Mouse (Mus musculus): Measurements from ENCODE around the gene Secisbp2.

DNA sequence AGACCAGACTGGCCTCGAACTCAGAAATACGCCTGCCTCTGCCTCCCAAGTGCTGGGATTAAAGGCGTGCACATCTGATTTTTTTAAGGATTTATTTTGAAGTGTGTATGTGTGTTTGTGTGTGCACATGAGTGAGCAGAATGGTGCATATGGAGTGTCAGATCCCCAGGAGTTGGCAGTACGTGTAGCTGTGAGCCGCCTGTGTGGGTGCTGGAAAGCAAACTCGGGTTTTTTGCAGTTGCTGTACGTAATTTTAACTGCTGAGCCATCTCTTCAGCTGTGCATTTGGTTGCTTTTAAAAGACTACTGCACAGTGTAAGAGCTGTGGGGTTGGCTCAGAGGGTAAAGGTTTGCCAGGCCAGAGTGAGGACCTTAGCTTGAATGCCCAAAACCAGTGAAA, 8.1 kb downstream of the Secisbp2 start:
- TF ChIP-seq CTCF (IDR thresholded peaks at IDR 0.05; ENCODE audit: insufficient read depth, low read length) (no peak), POLR2A (IDR thresholded peaks at IDR 0.05; ENCODE audit: borderline replicate concordance, extremely low read depth, low read depth, low read length) (no peak)

Data from lung, adult 2 months (tissue).